Mouse (Mus musculus): ENCODE data around the gene Sh3kbp1. TPM values are rescaled to one million over a fixed set of nuclear protein-coding genes. Genes with fewer than 3 reads are reported as not detected.

Gene Sh3kbp1
- total and polyA plus RNA-seq, 3 experiments: 45.4 to 85.8 (median 48.2) TPM

DNA sequence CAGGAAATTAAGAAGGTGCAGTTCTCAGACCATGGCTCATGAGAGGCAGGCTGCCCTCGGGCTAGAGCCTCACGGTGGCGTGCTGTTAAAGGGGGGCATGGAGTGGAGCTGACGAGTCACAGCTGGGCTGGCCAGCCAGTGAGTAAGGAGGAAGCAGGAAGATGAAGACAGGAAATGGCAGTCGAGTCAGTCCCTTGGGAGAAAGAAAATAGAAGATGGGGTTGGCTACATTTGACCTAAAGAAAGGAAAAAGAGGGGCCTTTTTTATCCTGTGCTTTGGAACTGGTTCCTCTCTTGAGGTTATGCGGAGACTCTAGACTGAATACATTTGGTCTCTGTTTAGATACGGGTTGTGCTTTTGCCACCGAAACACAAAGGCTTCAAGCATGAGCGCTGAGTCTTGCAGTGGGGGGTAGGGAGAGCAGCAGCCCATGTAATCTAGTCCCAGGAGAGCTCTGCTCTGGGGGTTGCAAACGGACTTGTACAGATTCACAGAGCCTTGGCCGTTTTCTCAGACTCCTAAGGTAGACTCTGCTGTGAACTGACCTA, 23.1 kb downstream of the Sh3kbp1 start:
- H3K4me2 ChIP-seq (ENCODE audit: insufficient read depth, low read depth, poor library complexity, severe bottlenecking): peak overlapping the region; percentile 67; the same call in 1 of the 2 replicates
- dilution Hi-C loops (cut with MboI; ENCODE audit: extremely low pct_ligation_motif_present, extremely low pct_unique_long_range_greater_than_20kb, low sequenced_read_pairs): no loop called here
- H3K27me3 ChIP-seq (replicated peaks): no peaks in the 10 kb centered on the region
- H3K36me3 ChIP-seq (replicated peaks in 1 of 2; ENCODE audit: control insufficient read depth in 1 of 2, insufficient read depth in 1 of 2, low read length in 1 of 2): no peaks in the 10 kb centered on the region
- peak; percentile 89 for DNase-seq (ENCODE audit: extremely low read depth)
- peaks cover 10% of the 10 kb centered on the region for H3K79me2 ChIP-seq (replicated peaks; ENCODE audit: control insufficient read depth, extremely low read depth, insufficient read depth, poor library complexity, severe bottlenecking)
- peaks cover 6 to 41% of the 10 kb centered on the region in 2 experiments; a peak in 3 of 4 replicates for H3K4me1 ChIP-seq (ENCODE audit: control insufficient read depth in 1 of 2, insufficient read depth in 2 of 2)
- H3K9me3 ChIP-seq (replicated peaks; ENCODE audit: low read length): no peaks in the 10 kb centered on the region
- in situ Hi-C loops (cut with MboI; ENCODE audit: low pct_ligation_motif_present, low pct_unique_long_range_greater_than_20kb, low sequenced_read_pairs): no loop called here
- H3K4me3 ChIP-seq (replicated peaks in 1 of 3; ENCODE audit: low read depth in 2 of 3, low read length in 2 of 3, poor library complexity in 1 of 3): peak overlapping the region in 1 of 3 experiments; percentile 20
- peak overlapping the region; percentile 95 for H3K27ac ChIP-seq (ENCODE audit: insufficient read depth, low read depth)
- no peak overlapping the region for H3K9ac ChIP-seq (ENCODE audit: insufficient read depth, low read depth)
- TF ChIP-seq USF1 (IDR thresholded peaks at IDR 0.05; ENCODE audit: low read depth, low read length) (no peak), SIN3A (IDR thresholded peaks at IDR 0.05; ENCODE audit: low read length) (peak; percentile 80), TCF12 (IDR thresholded peaks at IDR 0.05; ENCODE audit: low read depth, low read length) (peak; percentile 50; the same call in 1 of the 2 replicates), CHD2 (IDR thresholded peaks at IDR 0.05; ENCODE audit: low read length) (peak; percentile 90), ZC3H11A (IDR thresholded peaks at IDR 0.05; ENCODE audit: low read depth, low read length) (no peak), PAX5 (IDR thresholded peaks at IDR 0.05; ENCODE audit: low read length) (no peak), MAZ (IDR thresholded peaks at IDR 0.05; ENCODE audit: low read depth, low read length) (peak; percentile 91), BHLHE40 (IDR thresholded peaks at IDR 0.05; ENCODE audit: low read depth, low read length) (peak; percentile 58), CTCF (conservative IDR thresholded peaks at IDR 0.05 in 1 of 2, IDR thresholded peaks at IDR 0.05 in 1 of 2; ENCODE audit: low read depth in 2 of 2, low read length in 2 of 2) (peak in 1 of 2 experiments; percentile 31; a peak in 2 of 4 replicates), UBTF (IDR thresholded peaks at IDR 0.05; ENCODE audit: low read depth, low read length) (0 out of 2 replicates have a peak, but pooled peaks have one; percentile 15), ZNF384 (IDR thresholded peaks at IDR 0.05; ENCODE audit: low read depth, low read length) (no peak), TBP (conservative IDR thresholded peaks at IDR 0.05; ENCODE audit: low read depth, low read length) (0 out of 2 replicates have a peak, but pooled peaks have one; percentile 33), USF2 (conservative IDR thresholded peaks at IDR 0.05; ENCODE audit: low read depth, low read length) (no peak), MYC (IDR thresholded peaks at IDR 0.05; ENCODE audit: low read depth, low read length) (peak; percentile 78; the same call in 1 of the 2 replicates), ZKSCAN1 (IDR thresholded peaks at IDR 0.05; ENCODE audit: borderline replicate concordance, low read depth, low read length) (no peak), RCOR1 (conservative IDR thresholded peaks at IDR 0.05; ENCODE audit: low read depth, low read length) (no peak; the same call in 1 of the 2 replicates), MXI1 (IDR thresholded peaks at IDR 0.05; ENCODE audit: low read depth, low read length) (peak; percentile 46), RAD21 (IDR thresholded peaks at IDR 0.05; ENCODE audit: low read depth, low read length) (peak; percentile 21), EP300 (IDR thresholded peaks at IDR 0.05; ENCODE audit: low read length) (peak; percentile 86), SMC3 (IDR thresholded peaks at IDR 0.05; ENCODE audit: low read depth, low read length) (peak; percentile 23; the same call in 1 of the 2 replicates), ELF1 (IDR thresholded peaks at IDR 0.05; ENCODE audit: low read depth, low read length) (peak; percentile 85), MAFK (IDR thresholded peaks at IDR 0.05; ENCODE audit: insufficient replicate concordance, low read length) (0 out of 2 replicates have a peak, but pooled peaks have one; percentile 63), E2F4 (IDR thresholded peaks at IDR 0.05; ENCODE audit: insufficient replicate concordance, low read depth, low read length) (no peak), NELFE (IDR thresholded peaks at IDR 0.05; ENCODE audit: low read depth, low read length) (no peak; the same call in 1 of the 2 replicates), MEF2A (IDR thresholded peaks at IDR 0.05; ENCODE audit: borderline replicate concordance, low read depth, low read length) (peak; percentile 86; the same call in 1 of the 2 replicates), HCFC1 (IDR thresholded peaks at IDR 0.05; ENCODE audit: low read depth, low read length) (peak; percentile 53), MAX (IDR thresholded peaks at IDR 0.05; ENCODE audit: low read length) (peak; percentile 74; the same call in 1 of the 2 replicates), JUND (conservative IDR thresholded peaks at IDR 0.05; ENCODE audit: low read depth, low read length) (no peak; the same call in 1 of the 2 replicates), KAT2A (IDR thresholded peaks at IDR 0.05; ENCODE audit: insufficient replicate concordance, low read length) (0 out of 2 replicates have a peak, but pooled peaks have one; percentile 69), NRF1 (IDR thresholded peaks at IDR 0.05; ENCODE audit: low read depth, low read length) (0 out of 2 replicates have a peak, but pooled peaks have one; percentile 8), ZMIZ1 (IDR thresholded peaks at IDR 0.05; ENCODE audit: low read depth, low read length) (peak; percentile 69), CHD1 (IDR thresholded peaks at IDR 0.05; ENCODE audit: low read depth, low read length) (0 out of 2 replicates have a peak, but pooled peaks have one; percentile 8), GABPA (IDR thresholded peaks at IDR 0.05; ENCODE audit: insufficient replicate concordance, low read depth, low read length) (no peak), POLR2A (IDR thresholded peaks at IDR 0.05; ENCODE audit: low read depth, low read length) (peak; percentile 12; the same call in 1 of the 2 replicates), POLR2AphosphoS2 (IDR thresholded peaks at IDR 0.05; ENCODE audit: low read depth, low read length) (peak; percentile 55; the same call in 1 of the 2 replicates), ETS1 (conservative IDR thresholded peaks at IDR 0.05; ENCODE audit: low read depth, low read length) (peak; percentile 78), IRF4 (IDR thresholded peaks at IDR 0.05; ENCODE audit: low read depth, low read length) (peak; percentile 59; the same call in 1 of the 2 replicates), JUN (IDR thresholded peaks at IDR 0.05; ENCODE audit: insufficient read depth, low read depth, low read length) (0 out of 2 replicates have a peak, but pooled peaks have one; percentile 8)
